Mouse (Mus musculus): ENCODE data around the gene Rhoq.

DNA sequence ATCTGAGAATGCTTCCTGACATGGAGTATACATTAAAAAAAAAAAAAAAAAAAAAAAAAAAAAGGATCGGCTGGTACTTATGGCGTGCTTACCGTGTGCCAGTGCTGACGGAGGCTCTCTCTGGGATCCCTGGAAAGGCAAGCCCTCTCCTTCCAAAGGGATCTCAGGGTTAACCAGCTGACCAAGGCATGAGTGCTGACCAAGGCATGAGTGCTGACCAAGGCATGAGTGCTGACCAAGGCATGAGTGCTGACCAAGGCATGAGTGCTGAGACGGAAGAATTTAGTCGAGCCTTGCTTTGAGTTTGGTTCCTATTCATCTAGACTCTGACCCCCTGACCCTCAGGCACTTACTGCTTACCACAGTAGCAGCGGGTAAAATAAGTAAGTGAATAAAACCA is 24.2 kb upstream of the Rhoq start:
- TF ChIP-seq GATA1 (IDR thresholded peaks at IDR 0.05; ENCODE audit: low read length) (no peak), TAL1 (IDR thresholded peaks at IDR 0.05; ENCODE audit: low read length) (no peak)

Data from erythroblast, embryonic 14.5 days (primary cell).